Mouse (Mus musculus): ENCODE measurements at regions not wholly inside any gene's neighbourhood (a gene's known extent, or its start where the extent isn't known, plus 50 kb on each side); places are given as distances from the start of the nearest gene placed in this dataset.

DNA sequence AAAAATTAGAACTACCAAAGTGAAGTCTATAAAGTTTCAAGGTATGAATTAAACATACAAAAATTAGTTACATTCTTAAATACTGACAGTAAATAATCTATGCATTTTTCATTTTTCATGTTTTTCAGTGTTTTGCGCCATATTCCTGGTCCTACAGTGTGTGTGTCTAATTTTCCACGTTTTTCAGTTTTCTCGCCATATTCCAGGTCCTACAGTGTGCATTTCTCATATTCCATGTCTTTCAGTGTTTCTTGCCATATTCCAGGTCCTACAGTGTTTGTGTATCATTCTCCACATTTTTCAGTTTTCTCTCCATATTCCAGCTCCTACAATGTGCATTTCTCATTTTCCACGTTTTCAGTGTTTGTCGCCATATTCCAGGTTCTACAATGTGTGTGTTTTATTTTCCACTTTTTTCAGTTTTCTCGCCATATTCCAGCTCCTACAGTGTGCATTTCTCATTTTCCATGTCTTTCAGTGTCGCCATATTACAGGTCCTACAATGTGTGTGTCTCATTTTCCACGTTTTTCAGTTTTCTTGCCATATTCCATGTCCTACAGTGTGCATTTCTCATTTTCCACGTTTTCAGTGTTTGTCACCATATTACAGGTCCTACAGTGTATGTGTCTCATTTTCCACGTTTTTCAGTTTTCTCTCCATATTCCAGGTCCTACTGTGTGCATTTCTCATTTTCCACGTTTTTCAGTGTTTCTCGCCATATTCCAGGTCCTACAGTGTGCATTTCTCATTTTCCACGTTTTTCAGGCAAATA, 373.2 kb downstream of the Kcnh5 start:
- no peak overlapping the region for H3K27ac ChIP-seq (ENCODE audit: low read depth)
- DNase-seq (ENCODE audit: low spot score): no peak
- no peak overlapping the region for H3K4me3 ChIP-seq (ENCODE audit: low read depth, low read length)
- no peak overlapping the region for H3K4me2 ChIP-seq (ENCODE audit: low read depth, low read length)
- H3K4me1 ChIP-seq (ENCODE audit: control insufficient read depth, insufficient read depth): no peaks in the 10 kb centered on the region
- peak; percentile 55; the same call in 1 of the 2 replicates for ATAC-seq (ENCODE audit: insufficient read depth, low read depth)
- H3K27me3 ChIP-seq (ENCODE audit: control insufficient read depth, insufficient read depth, low read length): no peaks in the 10 kb centered on the region
- 0 out of 2 replicates have a peak, but pooled peaks cover 3% of the 10 kb centered on the region for H3K9me3 ChIP-seq (replicated peaks; ENCODE audit: control insufficient read depth, low read length)
- 60% methylated on average over 13 of the region's 13 CpGs for WGBS
- no peak overlapping the region for H3K9ac ChIP-seq (replicated peaks; ENCODE audit: low read depth, low read length)
- no peaks in the 10 kb centered on the region for H3K36me3 ChIP-seq (replicated peaks; ENCODE audit: control insufficient read depth, insufficient read depth, low read length)
- TF ChIP-seq CTCF (IDR thresholded peaks at IDR 0.05; ENCODE audit: low read depth) (no peak), EP300 (IDR thresholded peaks at IDR 0.05; ENCODE audit: low read depth) (no peak)

DNA sequence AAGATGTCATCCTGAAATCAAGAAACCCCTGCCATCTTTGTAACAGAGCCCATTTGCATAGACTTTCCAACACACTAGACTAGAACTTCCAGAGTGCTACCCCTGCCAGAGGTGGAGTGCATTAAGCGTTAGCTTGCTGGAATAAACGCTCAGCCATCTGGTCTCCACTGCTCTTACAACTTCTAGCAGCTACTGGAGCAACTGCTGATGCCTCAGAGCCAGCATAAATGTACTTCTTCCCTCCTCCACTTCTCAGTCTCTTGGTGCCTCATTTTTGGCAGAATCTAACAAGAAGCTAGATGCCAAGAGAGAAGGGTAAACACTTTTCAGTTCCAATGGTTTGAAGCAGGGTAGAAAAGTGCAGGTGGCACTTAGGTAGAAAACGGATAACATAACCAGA, 385.1 kb downstream of the Kcnh5 start:
- H3K36me3 ChIP-seq (replicated peaks; ENCODE audit: control insufficient read depth, insufficient read depth, low read length): no peaks in the 10 kb centered on the region
- no peaks in the 10 kb centered on the region for H3K27me3 ChIP-seq (ENCODE audit: control insufficient read depth, insufficient read depth, low read length)
- 64% methylated on average over 3 of the region's 3 CpGs for WGBS
- H3K4me1 ChIP-seq (ENCODE audit: control insufficient read depth, insufficient read depth): no peaks in the 10 kb centered on the region
- DNase-seq (ENCODE audit: low spot score) (no peak), ATAC-seq (ENCODE audit: insufficient read depth, low read depth) (no peak)
- no peak overlapping the region for H3K4me2 ChIP-seq (ENCODE audit: low read depth, low read length)
- no peak overlapping the region for H3K4me3 ChIP-seq (ENCODE audit: low read depth, low read length)
- no peaks in the 10 kb centered on the region for H3K9me3 ChIP-seq (replicated peaks; ENCODE audit: control insufficient read depth, low read length)
- TF ChIP-seq CTCF (IDR thresholded peaks at IDR 0.05; ENCODE audit: low read depth) (no peak), EP300 (IDR thresholded peaks at IDR 0.05; ENCODE audit: low read depth) (no peak)
- no peak overlapping the region for H3K9ac ChIP-seq (replicated peaks; ENCODE audit: low read depth, low read length)
- H3K27ac ChIP-seq (ENCODE audit: low read depth): no peak overlapping the region

DNA sequence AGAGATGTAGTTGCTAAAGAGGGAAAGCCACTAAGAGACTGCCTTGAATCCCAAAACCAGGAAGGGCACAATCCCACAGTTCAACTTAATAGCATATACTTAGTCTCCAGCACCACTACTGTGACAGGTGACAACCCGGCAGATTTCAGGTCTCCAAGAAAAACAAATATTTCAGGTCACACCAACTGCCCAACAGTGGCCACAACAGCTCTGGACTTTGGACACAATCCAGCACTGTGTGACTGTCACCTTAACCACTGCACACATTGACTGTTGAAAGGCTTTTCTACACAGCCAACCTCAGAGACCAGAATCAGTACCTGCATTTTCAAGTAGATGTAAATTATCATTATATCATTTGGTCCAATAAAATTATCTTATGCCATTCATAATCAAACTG, 414.8 kb downstream of the Kcnh5 start:
- ATAC-seq (ENCODE audit: insufficient read depth, low read depth) (no peak), DNase-seq (ENCODE audit: low spot score) (no peak)
- Histone ChIP-seq H3K27ac (ENCODE audit: low read depth) (no peak overlapping the region), H3K4me2 (ENCODE audit: low read depth, low read length) (no peak overlapping the region), H3K36me3 (replicated peaks; ENCODE audit: control insufficient read depth, insufficient read depth, low read length) (no peaks in the 10 kb centered on the region), H3K27me3 (ENCODE audit: control insufficient read depth, insufficient read depth, low read length) (no peaks in the 10 kb centered on the region), H3K4me3 (ENCODE audit: low read depth, low read length) (no peak overlapping the region), H3K9ac (replicated peaks; ENCODE audit: low read depth, low read length) (no peak overlapping the region), H3K4me1 (ENCODE audit: control insufficient read depth, insufficient read depth) (no peaks in the 10 kb centered on the region), H3K9me3 (replicated peaks; ENCODE audit: control insufficient read depth, low read length) (no peaks in the 10 kb centered on the region)
- 75% methylated on average over 1 of the region's 1 CpGs for WGBS
- TF ChIP-seq CTCF (IDR thresholded peaks at IDR 0.05; ENCODE audit: low read depth): no peak
- TF ChIP-seq EP300 (IDR thresholded peaks at IDR 0.05; ENCODE audit: low read depth): no peak

DNA sequence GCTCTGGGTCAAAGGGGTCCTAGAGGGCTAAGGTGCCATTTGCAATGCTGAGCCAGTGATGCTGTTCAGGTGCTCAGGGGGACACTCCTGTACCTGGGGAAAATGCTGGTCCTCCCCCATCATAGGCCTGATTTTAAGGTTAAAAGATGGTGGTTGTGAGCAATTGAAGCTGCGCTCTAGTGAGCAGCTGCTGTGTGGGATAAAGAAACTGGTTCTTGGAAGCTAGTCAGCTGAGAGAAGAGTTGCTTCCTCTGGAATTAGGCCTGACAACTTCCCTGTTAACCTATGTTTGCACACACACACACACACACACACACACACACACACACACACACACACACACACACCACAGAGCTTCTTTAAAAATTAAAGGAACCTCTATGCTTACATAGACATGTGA, 428.9 kb upstream of the Gm11042 start:
- TF ChIP-seq CTCF (IDR thresholded peaks at IDR 0.05; ENCODE audit: low read depth): no peak
- TF ChIP-seq EP300 (IDR thresholded peaks at IDR 0.05; ENCODE audit: low read depth): no peak
- ATAC-seq (ENCODE audit: insufficient read depth, low read depth): no peak
- WGBS: 95% methylated on average over 1 of the region's 1 CpGs
- Histone ChIP-seq H3K4me2 (ENCODE audit: low read depth, low read length) (no peak overlapping the region), H3K4me3 (ENCODE audit: low read depth, low read length) (no peak overlapping the region), H3K27me3 (ENCODE audit: control insufficient read depth, insufficient read depth, low read length) (no peaks in the 10 kb centered on the region), H3K4me1 (ENCODE audit: control insufficient read depth, insufficient read depth) (no peaks in the 10 kb centered on the region), H3K9ac (replicated peaks; ENCODE audit: low read depth, low read length) (no peak overlapping the region), H3K36me3 (replicated peaks; ENCODE audit: control insufficient read depth, insufficient read depth, low read length) (no peaks in the 10 kb centered on the region), H3K9me3 (replicated peaks; ENCODE audit: control insufficient read depth, low read length) (no peaks in the 10 kb centered on the region), H3K27ac (ENCODE audit: low read depth) (no peak overlapping the region)
- no peak for DNase-seq (ENCODE audit: low spot score)

DNA sequence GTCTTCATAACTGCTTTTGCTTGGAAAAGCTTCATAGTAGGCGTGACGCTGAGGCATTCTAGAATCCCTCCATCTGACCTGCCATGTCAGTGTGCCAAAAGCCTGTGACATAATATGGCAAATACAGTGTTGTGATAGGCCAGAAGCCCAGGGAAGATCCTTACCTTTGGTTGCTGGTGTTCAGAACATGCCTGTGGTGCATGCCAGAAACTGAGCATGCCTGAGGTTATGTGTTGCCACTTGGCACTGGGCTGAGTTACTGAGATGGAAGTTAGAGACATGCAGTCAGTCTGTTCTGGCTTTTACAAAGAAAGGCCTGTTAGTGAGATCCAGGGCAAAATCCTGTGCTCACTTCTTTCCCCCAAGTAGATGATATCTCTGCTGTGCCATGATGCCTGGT, 412.7 kb upstream of the Gm11042 start:
- WGBS: 90% methylated on average over 2 of the region's 2 CpGs
- H3K4me1 ChIP-seq (ENCODE audit: control insufficient read depth, insufficient read depth): no peaks in the 10 kb centered on the region
- no peaks in the 10 kb centered on the region for H3K36me3 ChIP-seq (replicated peaks; ENCODE audit: control insufficient read depth, insufficient read depth, low read length)
- no peak overlapping the region for H3K27ac ChIP-seq (ENCODE audit: low read depth)
- DNase-seq (ENCODE audit: low spot score) (no peak), ATAC-seq (ENCODE audit: insufficient read depth, low read depth) (no peak)
- TF ChIP-seq CTCF (IDR thresholded peaks at IDR 0.05; ENCODE audit: low read depth) (no peak), EP300 (IDR thresholded peaks at IDR 0.05; ENCODE audit: low read depth) (no peak)
- peaks cover 4% of the 10 kb centered on the region; the same call in 1 of the 2 replicates for H3K9me3 ChIP-seq (replicated peaks; ENCODE audit: control insufficient read depth, low read length)
- H3K27me3 ChIP-seq (ENCODE audit: control insufficient read depth, insufficient read depth, low read length): no peaks in the 10 kb centered on the region
- H3K9ac ChIP-seq (replicated peaks; ENCODE audit: low read depth, low read length): no peak overlapping the region
- H3K4me2 ChIP-seq (ENCODE audit: low read depth, low read length): no peak overlapping the region
- no peak overlapping the region for H3K4me3 ChIP-seq (ENCODE audit: low read depth, low read length)

DNA sequence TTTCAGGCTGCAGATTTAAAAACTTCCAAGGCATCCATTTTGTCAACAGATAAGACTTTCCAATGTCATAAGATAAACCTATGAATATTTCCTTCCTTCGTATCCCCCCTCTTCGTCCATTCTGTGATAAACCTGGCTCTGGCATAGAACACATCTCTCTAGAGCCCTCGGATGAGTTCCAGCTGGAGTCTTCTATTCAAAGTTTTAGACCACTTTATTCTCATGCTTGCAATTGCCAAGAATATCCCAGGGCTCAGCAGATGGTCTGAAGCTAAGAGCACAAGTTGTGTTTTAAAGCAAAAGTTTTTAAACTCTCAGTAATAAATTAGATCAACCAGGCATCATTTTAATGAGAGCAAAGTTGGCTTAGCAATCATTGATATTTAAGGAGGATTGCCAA, 363.0 kb upstream of the Gm11042 start:
- DNase-seq (ENCODE audit: low spot score) (no peak), ATAC-seq (ENCODE audit: insufficient read depth, low read depth) (no peak)
- TF ChIP-seq EP300 (IDR thresholded peaks at IDR 0.05; ENCODE audit: low read depth) (no peak), CTCF (IDR thresholded peaks at IDR 0.05; ENCODE audit: low read depth) (no peak)
- no peaks in the 10 kb centered on the region for H3K9me3 ChIP-seq (replicated peaks; ENCODE audit: control insufficient read depth, low read length)
- no peaks in the 10 kb centered on the region for H3K4me1 ChIP-seq (ENCODE audit: control insufficient read depth, insufficient read depth)
- no peak overlapping the region for H3K4me3 ChIP-seq (ENCODE audit: low read depth, low read length)
- no peak overlapping the region for H3K4me2 ChIP-seq (ENCODE audit: low read depth, low read length)
- H3K9ac ChIP-seq (replicated peaks; ENCODE audit: low read depth, low read length): no peak overlapping the region
- WGBS: 50% methylated on average over 3 of the region's 3 CpGs
- H3K27me3 ChIP-seq (ENCODE audit: control insufficient read depth, insufficient read depth, low read length): no peaks in the 10 kb centered on the region
- no peaks in the 10 kb centered on the region for H3K36me3 ChIP-seq (replicated peaks; ENCODE audit: control insufficient read depth, insufficient read depth, low read length)
- no peak overlapping the region for H3K27ac ChIP-seq (ENCODE audit: low read depth)
